Mouse (Mus musculus) gastrocnemius, adult 18-20 months (tissue): ENCODE measurements around the gene Aldh3a1. TPM values are rescaled to one million over a fixed set of nuclear protein-coding genes. Genes with fewer than 3 reads are reported as not detected.

Experiments used
- DNase-seq: peaks from one replicate; pipeline ENCODE4 v3.0.0; 2021; ENCODE audit warnings: low spot score
- total RNA-seq, 2 experiments: library from RNA; stranded (reverse); gene quantifications; 2 replicates each; pipeline ENCODE4 v1.2.3; 2021

Gene Aldh3a1
- total RNA-seq, 2 experiments from 2014 or later: 0.33 to 0.48 TPM

GRCm38 (mm10) chr11:61234174-61234573, 26.8 kb downstream of the Aldh3a1 start:
- DNase-seq: no peak

DNA sequence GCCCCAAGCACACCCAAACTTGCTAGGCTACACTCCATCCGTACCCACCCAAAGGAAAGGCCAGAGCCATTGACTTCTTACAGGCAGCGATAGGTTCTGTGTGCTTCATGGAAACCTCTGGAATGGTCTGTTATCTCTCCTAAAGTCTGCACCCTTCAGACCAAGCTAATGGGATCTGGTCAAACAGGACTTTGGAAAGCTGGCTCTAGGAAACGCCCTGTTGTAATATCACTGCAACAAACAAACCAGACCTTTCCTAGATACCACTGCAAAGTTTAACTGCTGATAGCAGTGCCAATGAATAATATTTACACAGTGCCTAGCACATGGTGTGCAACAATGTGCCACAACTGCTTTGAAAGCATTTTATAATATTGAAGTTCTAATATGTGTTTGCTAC, 28.7 kb downstream of the Aldh3a1 start:
- DNase-seq: no peak

GRCm38 (mm10) chr11:61244406-61244805, 37.1 kb downstream of the Aldh3a1 start:
- DNase-seq: no peak

DNA sequence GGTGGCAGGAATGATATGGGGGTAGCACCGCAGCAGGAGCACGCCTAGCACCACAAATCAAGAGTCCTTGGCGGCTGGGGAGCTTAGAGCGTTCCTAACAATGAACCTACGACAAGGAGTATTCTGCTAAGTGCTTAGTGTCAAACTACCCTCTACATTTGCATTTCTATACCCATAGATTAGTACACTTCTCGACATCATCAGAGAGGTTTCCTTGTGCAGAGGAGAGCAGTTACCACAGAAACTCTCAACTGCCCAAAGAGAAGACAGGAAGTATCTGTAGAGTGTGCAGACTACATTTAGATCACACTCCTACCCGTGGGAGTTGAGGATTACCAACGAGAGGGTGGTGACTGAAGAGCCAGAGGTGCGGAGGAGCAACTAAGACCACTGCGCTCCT, 44.4 kb downstream of the Aldh3a1 start:
- no peak for DNase-seq

- no peak for DNase-seq
These were observed 45.5 kb downstream of the Aldh3a1 start for GRCm38 (mm10) chr11:61252807-61253206.

- DNase-seq: no peak
These were observed 51.8 kb downstream of the Aldh3a1 start for GRCm38 (mm10) chr11:61259106-61259505.

DNA sequence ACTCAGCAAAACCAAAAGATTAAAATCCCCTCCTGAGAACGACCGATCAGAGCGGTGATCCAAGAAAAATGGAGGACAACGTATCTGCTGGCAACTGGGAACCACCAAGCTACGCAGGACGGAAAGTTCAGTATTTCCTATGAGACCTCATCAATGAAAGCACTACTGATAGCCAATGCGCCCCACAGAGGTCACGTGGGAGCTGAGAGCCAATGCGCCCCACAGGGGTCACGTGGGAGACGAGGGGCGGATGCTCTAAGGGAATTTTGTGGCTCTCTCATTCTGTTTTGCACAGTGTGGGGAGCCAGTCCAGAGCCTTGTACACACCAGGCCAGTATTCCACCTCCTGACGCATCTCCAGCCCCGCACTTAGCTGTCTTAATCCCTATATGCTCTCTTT, 55.2 kb downstream of the Aldh3a1 start:
- DNase-seq: no peak

DNA sequence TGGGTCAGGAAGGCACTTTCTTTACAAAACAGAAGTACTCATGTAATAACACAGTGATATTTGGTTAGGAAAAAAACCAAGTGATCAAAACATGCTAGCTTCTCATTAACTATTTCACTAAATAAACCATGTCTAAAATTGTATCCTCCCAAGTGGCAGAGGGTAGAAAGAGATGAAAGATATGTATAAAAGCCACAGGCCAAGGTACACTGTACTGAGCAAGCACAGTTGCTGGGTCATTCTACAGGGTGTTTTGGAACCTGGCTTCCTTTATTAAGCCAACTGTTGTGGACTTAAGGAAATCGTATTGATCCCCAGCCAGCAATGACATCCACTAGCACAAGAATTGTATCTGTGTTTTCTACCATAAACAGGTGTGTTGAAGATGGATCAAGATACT, 56.5 kb downstream of the Aldh3a1 start:
- no peak for DNase-seq

DNA sequence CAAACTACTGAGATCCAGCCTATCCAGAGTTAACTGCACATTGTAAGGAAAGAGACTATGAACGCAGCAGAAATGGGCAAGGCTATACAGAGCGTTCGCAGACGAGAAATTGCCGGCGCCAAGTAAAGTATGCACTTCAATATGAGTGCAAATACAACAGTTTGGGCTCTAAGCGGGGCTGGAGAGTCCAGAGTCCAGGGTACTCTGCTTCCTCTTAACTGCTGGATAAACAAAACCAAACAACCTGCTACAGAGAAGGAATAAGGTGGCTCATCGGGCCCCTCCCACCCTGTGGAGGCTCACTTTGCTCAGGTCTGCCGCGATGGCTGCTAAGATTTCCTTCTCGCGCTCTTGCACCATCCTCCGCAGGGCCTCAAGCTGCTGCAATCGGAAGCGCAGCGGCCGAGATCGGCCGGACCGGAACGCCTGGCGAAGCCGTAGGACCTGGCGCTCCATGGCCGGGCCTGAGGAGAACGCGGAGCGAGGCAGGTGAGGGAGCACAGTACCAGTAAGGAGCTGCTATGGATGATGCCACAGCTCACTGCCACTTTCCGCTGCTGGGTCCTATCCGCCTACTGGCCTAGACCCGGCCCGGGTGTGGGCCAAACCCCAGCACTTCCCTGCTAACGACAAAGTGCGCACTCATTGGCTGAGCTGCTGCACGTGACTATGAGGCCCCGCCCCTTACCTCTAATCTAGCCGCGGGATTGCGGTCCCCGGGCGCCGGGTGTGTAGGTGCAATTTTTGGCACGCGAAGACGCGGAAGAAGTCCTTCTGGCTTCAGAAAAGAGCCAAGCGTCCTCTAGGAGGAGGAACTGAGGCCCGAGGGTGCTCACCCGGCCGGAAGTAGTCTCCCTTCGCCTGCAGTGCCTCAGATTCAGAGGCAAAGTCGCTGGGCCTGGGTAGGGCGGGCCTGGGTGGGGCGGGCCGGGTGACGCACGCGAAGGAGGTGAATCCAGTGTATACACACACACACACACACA, 59.5 kb downstream of the Aldh3a1 start, which contains the start of gene Aldh3a2:
Aldh3a2 (minus strand) TSS at position 914 of the 983 bp plus-strand sequence.
- peak; percentile 96 for DNase-seq

Other genes with a start within 250 kb of the Aldh3a1 start
- gene Kcnj12, start 185.0 kb upstream of the Aldh3a1 start, total RNA-seq: 10 to 100 TPM; 48.6 to 67.1 TPM
- gene Tnfrsf13b, start 80.8 kb upstream of the Aldh3a1 start, total RNA-seq: under 1 TPM in 1 of 2 experiments, not detected in 1; 0.43 TPM
- 10 to 100 TPM; 12.9 to 15.6 TPM for gene Usp22, start 32.5 kb upstream of the Aldh3a1 start, total RNA-seq
- 10 to 100 TPM in 1 of 2 experiments, 1 to 10 TPM in 1; 9.8 to 15.1 TPM for gene Aldh3a2, start 59.9 kb downstream of the Aldh3a1 start, total RNA-seq
- gene Slc47a2, start 135.3 kb downstream of the Aldh3a1 start, total RNA-seq: not detected
- gene Slc47a1, start 170.8 kb downstream of the Aldh3a1 start, total RNA-seq: 10 to 100 TPM; 15.3 to 18.5 TPM
- not detected for gene Rnf112, start 246.6 kb downstream of the Aldh3a1 start, total RNA-seq